Mouse (Mus musculus) ES-E14 (cell line): ENCODE data around the gene Stn1.

Source experiments
- HCFC1 ChIP-seq: IDR thresholded peaks from 2 replicates; pipeline ENCODE4 v1.6.1; 2012; ENCODE audit warnings: low read length, inconsistent platforms, borderline replicate concordance; ENCODE audit not compliant: insufficient read depth
- ZC3H11A ChIP-seq: IDR thresholded peaks from 2 replicates; pipeline ENCODE4 v1.6.1; 2012; ENCODE audit warnings: low read depth, mild to moderate bottlenecking, inconsistent platforms, low read length, borderline replicate concordance

GRCm38 (mm10) chr19:47561996-47562441, 24.7 kb upstream of the Stn1 start:
- TF ChIP-seq HCFC1: no peak
- no peak for TF ChIP-seq ZC3H11A
